Mouse (Mus musculus): ENCODE measurements around the gene Snrnp25. TPM values are rescaled to one million over a fixed set of nuclear protein-coding genes. Genes with fewer than 3 reads are reported as not detected.

The Snrnp25 gene
- 50.8 and 51.0 TPM in 2 replicates for total RNA-seq (2017)

DNA sequence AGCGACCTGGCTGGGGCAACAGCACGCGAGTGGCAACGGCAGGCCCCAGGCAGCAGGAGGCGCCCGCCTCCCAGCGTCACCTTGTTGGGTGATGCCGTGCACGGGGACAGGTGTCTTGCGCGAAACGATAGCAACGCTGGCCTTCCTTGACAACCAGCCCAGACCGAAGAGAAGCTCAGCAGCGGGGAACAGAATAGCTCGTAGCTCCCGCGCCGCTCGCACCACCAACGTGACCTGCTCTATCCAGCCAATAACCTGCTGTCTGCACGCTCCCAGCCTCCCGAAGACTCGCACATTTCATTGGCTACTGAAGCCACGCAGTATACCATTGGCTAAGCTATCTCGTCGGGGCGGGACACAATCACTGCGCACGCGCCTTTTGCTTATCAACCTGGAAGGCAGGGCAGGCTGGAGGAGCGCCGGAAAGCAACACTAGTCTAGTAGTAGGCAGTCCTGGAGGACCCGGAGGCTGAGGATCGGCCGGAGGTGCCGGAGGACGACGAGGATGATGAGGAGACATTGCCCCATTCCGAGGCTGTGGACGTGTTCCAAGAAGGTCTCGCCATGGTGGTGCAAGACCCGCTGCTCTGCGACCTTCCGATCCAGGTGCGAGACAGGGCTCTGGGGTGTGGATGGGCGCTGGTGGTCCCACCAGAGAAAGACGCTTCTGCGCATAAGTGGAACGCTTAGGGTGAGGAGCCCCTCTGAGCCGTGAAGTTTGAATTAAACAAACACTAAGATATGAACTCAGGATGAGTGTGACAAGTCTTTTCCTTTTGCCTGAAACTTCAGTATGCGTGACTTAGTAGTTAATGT, at the start of gene Snrnp25:
Gene Snrnp25 (plus strand): TSS at position 358 of the 816 bp plus-strand sequence.
- peak; percentile 100 for ATAC-seq (replicated peaks in 1 of 2; ENCODE audit: insufficient read depth in 1 of 2, low FRiP score in 2 of 2, low TSS enrichment in 1 of 2, low read depth in 1 of 2, poor library complexity in 2 of 2, severe bottlenecking in 2 of 2)

DNA sequence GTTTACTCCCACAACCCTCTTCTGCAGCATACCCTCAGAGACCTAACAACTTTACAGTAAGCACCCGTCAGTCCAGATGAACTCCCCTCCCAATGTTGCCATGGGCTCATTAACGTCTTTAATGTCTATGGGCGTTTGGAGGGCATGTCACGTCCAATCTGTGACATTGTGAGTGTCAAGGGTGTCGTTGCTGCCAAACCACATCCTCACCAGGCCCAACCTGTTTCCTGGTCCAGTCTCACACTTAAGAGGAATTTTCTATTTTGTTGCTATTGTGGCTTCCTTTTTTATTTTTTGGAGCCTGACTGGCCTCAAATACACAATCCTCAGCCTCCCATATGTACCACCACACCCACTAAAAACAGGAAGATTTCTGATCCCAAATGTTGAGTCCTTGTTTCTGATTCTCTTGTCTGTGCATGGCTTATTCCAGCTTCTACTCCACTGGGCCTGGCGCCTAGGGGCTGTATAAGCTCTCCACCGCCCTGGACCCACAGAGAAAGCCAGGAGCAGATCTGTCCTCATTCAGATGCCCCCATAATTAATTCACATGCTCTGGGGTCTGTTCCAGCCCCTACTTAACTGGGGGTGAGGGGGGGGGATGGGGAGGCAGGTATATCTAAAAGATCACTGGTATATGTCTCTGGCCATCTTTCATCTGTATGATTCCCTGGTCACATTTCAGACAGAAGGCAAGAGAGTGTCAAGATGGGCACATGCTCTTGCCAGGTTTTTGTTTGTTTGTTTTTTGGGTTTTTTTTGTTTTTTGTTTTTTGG, 48.2 kb upstream of the Snrnp25 start:
- peak; percentile 63 to 73 for ATAC-seq (replicated peaks in 1 of 2; ENCODE audit: insufficient read depth in 1 of 2, low FRiP score in 2 of 2, low TSS enrichment in 1 of 2, low read depth in 1 of 2, poor library complexity in 2 of 2, severe bottlenecking in 2 of 2)

DNA sequence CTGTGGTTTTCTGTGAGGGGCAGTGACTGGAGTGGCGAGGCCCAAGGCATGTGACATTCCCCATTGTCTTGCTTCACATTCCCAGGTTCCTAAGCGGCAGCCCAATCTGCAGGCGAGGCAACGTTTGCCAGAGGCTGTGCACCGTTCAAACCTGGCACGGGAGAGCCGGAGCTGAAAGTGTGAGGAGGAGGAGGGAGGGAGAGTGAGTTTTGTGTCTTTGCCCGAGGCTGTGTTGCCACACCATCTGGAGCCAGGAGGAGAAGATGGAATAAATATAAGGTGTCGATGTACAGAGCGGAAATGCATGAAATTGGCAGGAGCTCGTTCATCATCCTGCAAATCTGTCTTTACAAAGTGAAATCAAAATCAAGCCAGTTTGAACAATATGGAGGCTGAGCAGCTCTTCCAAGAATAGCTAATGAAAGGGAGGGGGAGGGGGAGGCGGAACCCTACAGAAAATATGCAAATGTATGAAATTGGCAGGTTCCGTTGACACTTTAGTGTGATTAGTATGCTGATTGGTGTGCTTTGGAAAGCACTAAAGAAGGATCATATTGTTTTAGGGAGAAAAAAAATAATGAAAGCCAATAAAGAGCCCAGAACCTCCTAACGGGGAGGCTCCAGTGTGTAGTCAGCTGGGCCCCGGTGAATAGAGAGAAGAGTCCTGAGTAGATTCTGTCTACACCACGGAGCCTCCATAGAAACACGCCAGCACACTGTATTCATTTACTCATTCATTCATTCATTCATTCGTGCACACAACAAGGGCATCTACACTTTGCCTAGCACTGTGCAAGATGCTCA, 47.2 kb upstream of the Snrnp25 start:
- ATAC-seq (replicated peaks in 1 of 2; ENCODE audit: insufficient read depth in 1 of 2, low FRiP score in 2 of 2, low TSS enrichment in 1 of 2, low read depth in 1 of 2, poor library complexity in 2 of 2, severe bottlenecking in 2 of 2): no peak

DNA sequence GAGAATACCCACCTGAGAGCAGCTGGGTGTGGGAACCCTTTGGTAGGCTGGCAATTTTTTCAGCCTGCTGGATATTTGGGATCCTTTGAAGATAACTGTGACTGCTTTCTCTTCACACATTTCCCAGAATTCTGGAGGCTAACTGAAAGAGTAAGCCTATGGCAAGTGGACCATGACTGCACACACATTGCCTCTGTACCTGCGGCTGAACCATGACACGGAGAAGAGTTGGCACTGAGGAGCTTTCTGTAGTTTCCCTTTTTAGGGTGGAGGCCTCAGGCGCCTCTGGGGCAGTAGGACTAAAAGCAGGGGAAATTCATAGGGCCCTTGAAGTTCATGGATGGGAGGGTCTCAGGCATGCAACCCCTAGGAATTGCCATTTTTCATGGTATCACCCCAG, 46.0 kb upstream of the Snrnp25 start:
- ATAC-seq (replicated peaks in 1 of 2; ENCODE audit: insufficient read depth in 1 of 2, low FRiP score in 2 of 2, low TSS enrichment in 1 of 2, low read depth in 1 of 2, poor library complexity in 2 of 2, severe bottlenecking in 2 of 2): no peak

DNA sequence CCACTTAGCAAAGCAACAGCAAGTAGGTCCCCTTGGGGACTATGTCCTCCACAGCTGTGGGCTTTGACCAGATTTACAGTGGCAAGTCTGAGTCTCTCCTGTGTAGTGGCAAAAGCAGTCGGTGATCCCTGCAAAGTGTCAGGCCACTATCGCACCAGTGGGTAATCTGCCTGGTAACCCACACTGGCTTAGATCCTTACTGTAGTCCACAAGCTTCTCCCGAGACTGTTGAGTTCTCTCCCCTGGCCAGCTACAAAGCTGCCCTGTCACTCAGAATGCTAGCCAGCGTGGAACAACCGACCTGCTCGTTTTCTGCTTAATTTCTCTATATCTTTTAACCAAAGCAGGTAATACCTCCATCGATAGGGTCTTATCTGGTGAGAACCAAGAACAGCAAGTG, 44.9 kb upstream of the Snrnp25 start:
- ATAC-seq (replicated peaks in 1 of 2; ENCODE audit: insufficient read depth in 1 of 2, low FRiP score in 2 of 2, low TSS enrichment in 1 of 2, low read depth in 1 of 2, poor library complexity in 2 of 2, severe bottlenecking in 2 of 2): no peak

DNA sequence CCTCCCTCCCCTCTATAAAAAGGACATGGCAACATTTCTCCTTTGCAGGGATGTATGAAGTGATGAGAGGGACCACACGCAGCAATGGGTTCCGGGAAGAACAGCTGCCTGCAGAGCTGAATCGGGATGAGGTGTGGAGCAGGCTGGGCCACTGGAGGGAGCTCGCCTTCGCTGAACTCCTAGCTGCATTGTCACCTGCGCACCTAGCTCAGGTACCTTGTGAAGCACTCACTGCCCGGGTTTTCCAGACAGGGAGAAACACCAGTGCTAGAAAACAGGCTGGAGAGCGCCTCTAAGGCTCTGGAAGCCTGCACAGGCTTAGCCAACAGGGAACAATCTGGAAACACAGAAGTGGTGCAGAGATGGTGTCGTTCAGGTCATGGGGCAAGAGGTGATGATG, 43.7 kb upstream of the Snrnp25 start:
- no peak for ATAC-seq (replicated peaks in 1 of 2; ENCODE audit: insufficient read depth in 1 of 2, low FRiP score in 2 of 2, low TSS enrichment in 1 of 2, low read depth in 1 of 2, poor library complexity in 2 of 2, severe bottlenecking in 2 of 2)

DNA sequence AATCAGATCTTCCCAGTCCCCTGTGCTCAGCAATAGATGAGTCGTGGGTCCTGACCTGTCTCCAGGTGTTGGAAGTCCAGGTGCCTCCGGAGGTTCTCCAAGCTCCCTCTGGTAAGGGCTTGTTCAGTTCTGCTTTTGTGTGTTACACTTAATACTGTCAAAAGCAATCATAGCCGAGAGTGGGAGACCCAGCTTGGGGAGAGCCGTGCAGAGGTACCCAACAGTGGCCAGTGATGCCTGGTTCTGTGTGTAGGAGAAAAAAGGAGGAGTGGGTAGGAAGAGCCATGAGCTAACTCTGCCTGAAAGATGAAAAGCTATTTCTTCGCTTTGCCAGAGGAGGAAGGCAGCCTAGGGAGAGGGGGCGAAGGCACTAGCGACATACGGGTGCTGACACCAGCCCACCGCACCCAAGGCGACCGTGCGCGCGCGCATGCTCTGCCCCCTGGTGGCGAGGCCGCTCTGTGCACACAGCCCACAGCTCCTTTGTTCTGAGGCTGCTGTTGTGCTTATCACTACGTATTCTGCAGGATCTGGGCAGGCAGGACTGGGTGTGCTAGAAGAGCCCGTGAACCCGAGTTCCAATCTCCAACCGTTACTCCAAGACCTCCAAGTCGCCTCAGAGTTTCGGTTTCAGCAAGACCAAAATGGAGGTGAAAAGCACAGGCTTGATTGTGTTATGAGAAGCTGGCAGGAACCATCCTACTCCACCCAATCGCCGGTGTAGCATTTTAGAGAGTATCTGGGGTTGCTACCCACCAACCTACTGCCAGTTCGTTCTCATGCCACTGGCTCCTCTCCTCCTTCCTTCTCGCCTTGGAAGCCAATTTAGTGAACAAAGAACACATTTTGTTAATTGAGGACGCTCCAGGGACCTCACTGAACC, 43.1 kb upstream of the Snrnp25 start:
- peak; percentile 95 for ATAC-seq (replicated peaks in 1 of 2; ENCODE audit: insufficient read depth in 1 of 2, low FRiP score in 2 of 2, low TSS enrichment in 1 of 2, low read depth in 1 of 2, poor library complexity in 2 of 2, severe bottlenecking in 2 of 2)

DNA sequence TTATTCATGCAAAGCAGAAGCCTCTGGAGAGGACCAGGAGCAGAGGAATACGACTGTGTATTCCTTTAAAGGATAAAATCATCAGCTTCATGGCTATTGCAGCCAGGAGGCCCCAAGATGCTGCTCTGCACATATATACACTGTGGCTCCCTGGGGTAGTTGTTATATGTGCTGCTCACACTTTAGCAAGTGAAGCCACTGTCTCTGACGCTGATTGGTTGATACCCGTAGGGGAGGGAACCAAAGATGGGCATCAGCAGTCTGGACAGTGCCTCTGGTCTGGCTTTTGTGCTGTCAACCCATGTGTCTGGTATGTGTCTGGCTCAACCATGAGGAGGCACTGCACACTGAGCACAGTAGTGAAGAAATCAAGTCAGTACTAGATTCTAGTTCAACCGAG, 38.5 kb upstream of the Snrnp25 start:
- ATAC-seq (replicated peaks in 1 of 2; ENCODE audit: insufficient read depth in 1 of 2, low FRiP score in 2 of 2, low TSS enrichment in 1 of 2, low read depth in 1 of 2, poor library complexity in 2 of 2, severe bottlenecking in 2 of 2): no peak

DNA sequence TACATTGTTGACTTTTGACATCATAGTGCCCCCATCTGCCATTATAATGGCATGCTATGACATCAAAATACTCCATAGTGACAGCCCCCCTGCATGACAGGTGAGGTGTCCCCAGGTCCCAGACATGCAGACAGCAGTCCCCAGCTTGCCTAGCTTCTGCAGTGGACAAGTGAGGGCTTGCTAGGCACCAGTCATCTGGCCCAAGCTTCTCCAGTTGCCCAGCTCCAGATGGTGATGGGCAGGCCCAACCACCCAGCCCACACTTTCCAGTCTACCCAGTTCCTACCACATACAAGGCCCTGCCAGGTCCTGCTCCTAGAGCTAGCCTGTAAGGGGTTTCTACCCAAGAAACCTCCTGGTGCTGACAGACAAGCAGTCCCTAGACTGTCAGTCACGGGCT, 26.7 kb upstream of the Snrnp25 start:
- ATAC-seq (replicated peaks in 1 of 2; ENCODE audit: insufficient read depth in 1 of 2, low FRiP score in 2 of 2, low TSS enrichment in 1 of 2, low read depth in 1 of 2, poor library complexity in 2 of 2, severe bottlenecking in 2 of 2): no peak

DNA sequence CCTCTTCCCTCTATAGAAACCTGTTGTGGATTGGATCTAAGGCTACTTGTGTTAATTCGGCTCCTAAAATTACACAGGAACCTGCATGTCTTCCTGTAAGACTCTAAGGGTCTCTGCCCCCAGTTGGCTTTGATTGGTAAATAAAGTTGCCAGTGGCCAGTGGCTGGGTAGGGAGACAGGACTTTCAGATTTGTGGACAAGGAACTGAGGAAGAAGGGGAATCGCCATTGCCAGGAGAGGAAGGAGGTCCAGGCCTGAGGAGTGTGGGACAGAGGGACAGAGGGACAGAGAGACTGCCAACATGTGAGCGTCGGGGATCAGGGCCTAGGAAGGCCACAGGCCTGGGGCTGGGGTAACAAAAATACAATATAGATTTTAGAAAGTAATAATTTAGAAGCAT, 24.0 kb upstream of the Snrnp25 start:
- no peak for ATAC-seq (replicated peaks in 1 of 2; ENCODE audit: insufficient read depth in 1 of 2, low FRiP score in 2 of 2, low TSS enrichment in 1 of 2, low read depth in 1 of 2, poor library complexity in 2 of 2, severe bottlenecking in 2 of 2)

DNA sequence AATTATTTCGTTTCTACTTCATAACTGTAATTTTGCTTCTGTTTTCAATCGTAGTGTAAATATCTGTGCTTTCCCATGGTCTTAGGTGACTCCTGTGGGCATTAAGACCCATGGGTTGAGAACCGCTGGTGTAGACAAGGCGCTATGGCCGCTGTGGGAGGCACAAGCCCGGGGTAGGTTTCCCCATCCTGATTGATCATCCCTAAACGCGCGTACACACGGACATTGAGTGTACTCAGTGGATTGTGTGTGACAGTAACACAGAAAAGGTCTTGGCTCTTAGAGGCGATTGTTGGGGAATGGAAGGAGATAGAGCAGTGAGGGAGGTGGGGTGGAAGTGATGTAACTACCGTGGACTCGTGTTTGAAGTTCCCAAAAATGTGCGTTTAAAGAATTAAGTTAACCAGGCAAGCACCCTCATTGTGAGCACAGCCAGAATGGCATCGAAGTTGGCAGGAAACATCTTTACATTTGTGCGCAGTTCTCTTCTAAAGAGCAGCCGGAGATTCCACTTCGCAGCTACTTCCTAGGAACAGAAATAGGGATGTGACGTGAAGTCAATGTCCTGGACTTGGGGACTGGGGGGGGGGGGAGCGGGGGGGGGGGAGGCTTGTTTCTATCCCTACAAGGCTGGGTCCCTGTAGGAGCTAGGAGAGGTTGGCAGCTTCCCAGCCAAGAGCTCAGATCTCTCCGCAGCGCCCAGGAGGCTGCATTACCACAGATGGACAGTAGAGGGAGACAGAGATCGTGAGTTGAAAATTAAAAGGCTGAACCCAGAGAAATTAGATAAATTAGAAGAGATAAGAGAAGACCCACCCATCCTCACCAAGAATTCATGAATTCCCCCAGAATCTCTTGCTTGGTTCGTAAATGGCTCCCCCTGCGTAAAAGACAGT, 23.0 kb upstream of the Snrnp25 start:
- ATAC-seq (replicated peaks in 1 of 2; ENCODE audit: insufficient read depth in 1 of 2, low FRiP score in 2 of 2, low TSS enrichment in 1 of 2, low read depth in 1 of 2, poor library complexity in 2 of 2, severe bottlenecking in 2 of 2): peak; percentile 59 to 71; a peak in 3 of 4 replicates

DNA sequence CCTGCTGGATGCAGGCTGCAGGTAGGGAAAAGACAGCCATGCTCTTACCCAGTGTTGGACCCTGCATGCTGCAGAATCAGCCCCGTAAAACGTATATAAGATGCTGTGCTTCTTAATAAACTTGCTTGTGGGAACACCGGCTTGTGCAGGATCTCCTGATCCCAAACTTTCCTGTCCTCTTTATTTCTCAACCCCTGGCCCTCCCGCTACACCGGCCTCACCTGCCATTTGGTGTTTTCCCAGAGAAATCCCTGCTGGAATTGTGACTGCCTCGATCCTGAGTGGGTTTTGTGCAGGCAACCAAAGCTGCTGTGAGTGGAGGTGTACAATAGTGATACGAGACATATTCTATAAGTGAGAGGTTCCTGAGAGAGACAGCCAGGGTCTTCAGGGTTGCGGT, 20.7 kb upstream of the Snrnp25 start:
- ATAC-seq (replicated peaks in 1 of 2; ENCODE audit: insufficient read depth in 1 of 2, low FRiP score in 2 of 2, low TSS enrichment in 1 of 2, low read depth in 1 of 2, poor library complexity in 2 of 2, severe bottlenecking in 2 of 2): no peak

DNA sequence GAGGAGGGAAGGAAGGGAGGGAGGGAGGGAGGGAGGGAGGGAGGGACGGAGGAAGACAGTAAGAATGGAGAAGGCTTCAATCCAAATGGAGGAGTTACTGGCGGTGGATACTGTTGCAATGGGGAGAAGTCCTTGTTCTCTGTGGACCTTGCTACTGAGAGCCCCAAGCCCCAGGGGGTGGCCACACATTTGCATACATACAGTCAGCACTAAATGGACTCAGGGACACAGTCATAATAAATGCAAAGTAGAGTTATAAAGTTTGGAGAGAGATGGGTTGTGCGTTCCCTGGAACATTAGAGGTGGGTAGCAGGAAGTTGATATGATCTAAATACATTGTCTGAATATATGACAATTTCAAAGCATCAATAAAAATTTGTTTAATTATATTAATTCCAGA, 19.2 kb upstream of the Snrnp25 start:
- no peak for ATAC-seq (replicated peaks in 1 of 2; ENCODE audit: insufficient read depth in 1 of 2, low FRiP score in 2 of 2, low TSS enrichment in 1 of 2, low read depth in 1 of 2, poor library complexity in 2 of 2, severe bottlenecking in 2 of 2)

DNA sequence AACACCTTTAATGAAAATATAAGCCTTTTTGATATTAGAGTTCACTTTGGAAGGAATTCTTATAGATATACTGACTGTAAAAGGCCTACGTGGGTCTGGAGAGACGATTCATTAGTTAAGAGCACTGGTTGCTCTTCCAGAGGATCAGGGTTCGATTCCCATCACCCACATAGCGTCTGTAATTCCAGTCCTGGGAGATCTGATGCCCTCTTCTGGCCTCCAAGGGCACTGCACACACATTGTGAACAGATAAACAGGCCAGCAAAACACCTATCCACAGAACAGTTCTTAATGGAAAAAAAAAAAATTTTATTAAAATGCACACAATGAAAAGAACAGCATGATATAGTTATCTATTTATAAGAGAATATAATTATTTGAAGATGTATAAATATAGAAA, 18.0 kb upstream of the Snrnp25 start:
- no peak for ATAC-seq (replicated peaks in 1 of 2; ENCODE audit: insufficient read depth in 1 of 2, low FRiP score in 2 of 2, low TSS enrichment in 1 of 2, low read depth in 1 of 2, poor library complexity in 2 of 2, severe bottlenecking in 2 of 2)

DNA sequence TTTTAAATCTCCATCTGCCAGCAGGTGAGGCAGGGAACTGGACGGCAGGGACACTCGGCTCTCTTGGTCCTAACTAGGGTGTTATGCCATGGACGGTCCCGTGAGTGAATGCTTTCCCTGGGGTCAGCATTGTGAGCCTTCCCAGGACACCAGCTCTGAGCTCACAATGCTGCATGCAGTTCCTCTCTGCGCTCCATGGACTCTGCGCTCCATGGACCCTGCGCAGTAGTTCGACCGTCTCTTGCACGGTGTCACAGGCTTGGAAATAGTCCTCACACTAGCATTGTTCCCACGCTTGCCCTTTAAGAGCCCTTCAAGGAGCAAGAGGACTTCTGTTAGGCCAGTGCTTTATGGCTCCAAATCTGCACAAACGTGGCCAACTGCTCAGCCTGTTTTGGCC, 16.3 kb upstream of the Snrnp25 start:
- no peak for ATAC-seq (replicated peaks in 1 of 2; ENCODE audit: insufficient read depth in 1 of 2, low FRiP score in 2 of 2, low TSS enrichment in 1 of 2, low read depth in 1 of 2, poor library complexity in 2 of 2, severe bottlenecking in 2 of 2)

DNA sequence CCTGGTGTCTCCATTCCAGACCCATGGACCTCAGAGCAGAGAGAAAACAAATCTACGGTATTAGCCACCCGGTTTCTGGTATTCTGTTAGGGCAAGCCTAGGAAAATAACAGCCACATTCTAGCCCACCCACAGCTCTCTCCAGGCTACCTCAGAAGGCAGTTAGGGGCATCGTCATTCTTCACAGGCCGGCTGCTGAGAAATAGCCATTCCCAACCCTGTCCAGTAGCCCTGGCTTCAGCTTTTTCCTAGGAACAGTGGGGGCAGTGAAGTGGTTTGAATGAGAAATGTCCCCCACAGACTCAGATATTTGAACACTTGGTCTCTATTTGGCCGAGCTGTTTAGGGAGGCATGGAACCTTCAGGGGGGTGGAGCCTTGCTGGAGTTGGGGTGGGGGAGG, 15.8 kb upstream of the Snrnp25 start:
- no peak for ATAC-seq (replicated peaks in 1 of 2; ENCODE audit: insufficient read depth in 1 of 2, low FRiP score in 2 of 2, low TSS enrichment in 1 of 2, low read depth in 1 of 2, poor library complexity in 2 of 2, severe bottlenecking in 2 of 2)

Data from hematopoietic stem cell, adult 5-6 weeks (primary cell).